Mouse (Mus musculus): ENCODE measurements at regions not wholly inside any gene's neighbourhood (a gene's known extent, or its start where the extent isn't known, plus 50 kb on each side); places are given as distances from the start of the nearest gene placed in this dataset.

GRCm38 (mm10) chr12:68604524-68605299 lies 554.3 kb downstream of the Rps29 start:
- DNase-seq (ENCODE audit: low spot score) (no peak), ATAC-seq (ENCODE audit: low FRiP score, low TSS enrichment) (no peak)
- Histone ChIP-seq H3K27me3 (ENCODE audit: control insufficient read depth, insufficient read depth, low read length) (no peaks in the 10 kb centered on the region), H3K36me3 (ENCODE audit: control insufficient read depth, insufficient read depth, low read length) (no peaks in the 10 kb centered on the region), H3K4me1 (replicated peaks; ENCODE audit: control insufficient read depth, insufficient read depth) (no peaks in the 10 kb centered on the region), H3K9me3 (ENCODE audit: control insufficient read depth, low read length) (no peaks in the 10 kb centered on the region), H3K4me3 (ENCODE audit: low read depth, low read length) (no peak overlapping the region), H3K9ac (ENCODE audit: low read length) (no peak overlapping the region), H3K4me2 (replicated peaks; ENCODE audit: low read depth) (no peak overlapping the region), H3K27ac (replicated peaks) (no peak overlapping the region)
- TF ChIP-seq CTCF (IDR thresholded peaks at IDR 0.05; ENCODE audit: low read depth), result no peak
- TF ChIP-seq EP300 (optimal IDR thresholded peaks at IDR 0.05), result no peak
- WGBS, result 75% methylated on average over 5 of the region's 5 CpGs

- DNase-seq (ENCODE audit: low spot score) (no peak), ATAC-seq (ENCODE audit: low FRiP score, low TSS enrichment) (no peak)
- no peaks in the 10 kb centered on the region for H3K9me3 ChIP-seq (ENCODE audit: control insufficient read depth, low read length)
- H3K27ac ChIP-seq (replicated peaks), result no peak overlapping the region
- H3K4me1 ChIP-seq (replicated peaks; ENCODE audit: control insufficient read depth, insufficient read depth), result no peaks in the 10 kb centered on the region
- TF ChIP-seq CTCF (IDR thresholded peaks at IDR 0.05; ENCODE audit: low read depth) (no peak), EP300 (optimal IDR thresholded peaks at IDR 0.05) (no peak)
- no peak overlapping the region for H3K4me3 ChIP-seq (ENCODE audit: low read depth, low read length)
- H3K9ac ChIP-seq (ENCODE audit: low read length), result no peak overlapping the region
- H3K36me3 ChIP-seq (ENCODE audit: control insufficient read depth, insufficient read depth, low read length), result no peaks in the 10 kb centered on the region
- H3K4me2 ChIP-seq (replicated peaks; ENCODE audit: low read depth), result no peak overlapping the region
- no peaks in the 10 kb centered on the region for H3K27me3 ChIP-seq (ENCODE audit: control insufficient read depth, insufficient read depth, low read length)
- 51% methylated on average over 4 of the region's 4 CpGs for WGBS
Observed at GRCm38 (mm10) chr12:68602682-68603081, 556.3 kb downstream of the Rps29 start.

- H3K27ac ChIP-seq (replicated peaks), result no peak overlapping the region
- H3K36me3 ChIP-seq (ENCODE audit: control insufficient read depth, insufficient read depth, low read length), result no peaks in the 10 kb centered on the region
- H3K27me3 ChIP-seq (ENCODE audit: control insufficient read depth, insufficient read depth, low read length), result no peaks in the 10 kb centered on the region
- no peaks in the 10 kb centered on the region for H3K9me3 ChIP-seq (ENCODE audit: control insufficient read depth, low read length)
- no peak overlapping the region for H3K4me2 ChIP-seq (replicated peaks; ENCODE audit: low read depth)
- ATAC-seq (ENCODE audit: low FRiP score, low TSS enrichment) (no peak), DNase-seq (ENCODE audit: low spot score) (no peak)
- H3K4me3 ChIP-seq (ENCODE audit: low read depth, low read length), result no peak overlapping the region
- no peak for TF ChIP-seq CTCF (IDR thresholded peaks at IDR 0.05; ENCODE audit: low read depth)
- TF ChIP-seq EP300 (optimal IDR thresholded peaks at IDR 0.05), result no peak
- H3K4me1 ChIP-seq (replicated peaks; ENCODE audit: control insufficient read depth, insufficient read depth), result no peaks in the 10 kb centered on the region
- H3K9ac ChIP-seq (ENCODE audit: low read length), result no peak overlapping the region
Observed at GRCm38 (mm10) chr12:68601366-68601765, 557.6 kb downstream of the Rps29 start.

GRCm38 (mm10) chr12:68599681-68600596 lies 559.0 kb downstream of the Rps29 start:
- no peak overlapping the region for H3K4me3 ChIP-seq (ENCODE audit: low read depth, low read length)
- H3K27me3 ChIP-seq (ENCODE audit: control insufficient read depth, insufficient read depth, low read length), result no peaks in the 10 kb centered on the region
- H3K36me3 ChIP-seq (ENCODE audit: control insufficient read depth, insufficient read depth, low read length), result no peaks in the 10 kb centered on the region
- DNase-seq (ENCODE audit: low spot score) (no peak), ATAC-seq (ENCODE audit: low FRiP score, low TSS enrichment) (no peak)
- H3K27ac ChIP-seq (replicated peaks), result no peak overlapping the region
- WGBS, result 35% methylated on average over 7 of the region's 7 CpGs
- H3K9ac ChIP-seq (ENCODE audit: low read length), result no peak overlapping the region
- TF ChIP-seq EP300 (optimal IDR thresholded peaks at IDR 0.05), result no peak
- no peaks in the 10 kb centered on the region for H3K9me3 ChIP-seq (ENCODE audit: control insufficient read depth, low read length)
- no peaks in the 10 kb centered on the region for H3K4me1 ChIP-seq (replicated peaks; ENCODE audit: control insufficient read depth, insufficient read depth)
- no peak overlapping the region for H3K4me2 ChIP-seq (replicated peaks; ENCODE audit: low read depth)

- Histone ChIP-seq H3K4me1 (replicated peaks; ENCODE audit: control insufficient read depth, insufficient read depth) (no peaks in the 10 kb centered on the region), H3K9me3 (ENCODE audit: control insufficient read depth, low read length) (no peaks in the 10 kb centered on the region), H3K9ac (ENCODE audit: low read length) (no peak overlapping the region), H3K27me3 (ENCODE audit: control insufficient read depth, insufficient read depth, low read length) (no peaks in the 10 kb centered on the region), H3K36me3 (ENCODE audit: control insufficient read depth, insufficient read depth, low read length) (no peaks in the 10 kb centered on the region), H3K27ac (replicated peaks) (no peak overlapping the region), H3K4me2 (replicated peaks; ENCODE audit: low read depth) (no peak overlapping the region), H3K4me3 (ENCODE audit: low read depth, low read length) (no peak overlapping the region)
- ATAC-seq (ENCODE audit: low FRiP score, low TSS enrichment) (no peak), DNase-seq (ENCODE audit: low spot score) (no peak)
- 62% methylated on average over 8 of the region's 8 CpGs for WGBS
- no peak for TF ChIP-seq CTCF (IDR thresholded peaks at IDR 0.05; ENCODE audit: low read depth)
Observed at GRCm38 (mm10) chr12:68599016-68599616, 559.9 kb downstream of the Rps29 start.

- Histone ChIP-seq H3K4me1 (replicated peaks; ENCODE audit: control insufficient read depth, insufficient read depth) (no peaks in the 10 kb centered on the region), H3K9me3 (ENCODE audit: control insufficient read depth, low read length) (no peaks in the 10 kb centered on the region), H3K36me3 (ENCODE audit: control insufficient read depth, insufficient read depth, low read length) (no peaks in the 10 kb centered on the region), H3K4me3 (ENCODE audit: low read depth, low read length) (no peak overlapping the region), H3K27ac (replicated peaks) (no peak overlapping the region), H3K9ac (ENCODE audit: low read length) (no peak overlapping the region), H3K4me2 (replicated peaks; ENCODE audit: low read depth) (no peak overlapping the region), H3K27me3 (ENCODE audit: control insufficient read depth, insufficient read depth, low read length) (no peaks in the 10 kb centered on the region)
- TF ChIP-seq EP300 (optimal IDR thresholded peaks at IDR 0.05) (no peak), CTCF (IDR thresholded peaks at IDR 0.05; ENCODE audit: low read depth) (no peak)
- 92% methylated on average over 3 of the region's 3 CpGs for WGBS
- DNase-seq (ENCODE audit: low spot score) (no peak), ATAC-seq (ENCODE audit: low FRiP score, low TSS enrichment) (no peak)
Observed at GRCm38 (mm10) chr12:68585524-68585872, 573.5 kb downstream of the Rps29 start.

Data from stomach, postnatal 0 days (tissue).